Mouse (Mus musculus) midbrain, embryonic 15.5 days (tissue): Measurements from ENCODE around the gene Krtcap3. TPM values are rescaled to one million over a fixed set of nuclear protein-coding genes. Genes with fewer than 3 reads are reported as not detected.
"Not testable (repeated sequence)": the region's sequence is repeated elsewhere in the genome, so short reads cannot be mapped to it uniquely, and the experiment has no call there.

Experiments
- ATAC-seq: fragments of 200-750 bp; cut with Nextera tagmentation; replicated peaks from 2 replicates; pipeline ENCODE4 v1.8.0; 2017; ENCODE audit warnings: moderate TSS enrichment
- H3K27ac ChIP-seq: fragments of 300-500 bp; sonication (generic); 2 replicates; pipeline ENCODE4 v1.5.1; 2015; ENCODE audit warnings: mild to moderate bottlenecking, inconsistent platforms
- H3K27me3 ChIP-seq: fragments of 300-500 bp; sonication (generic); replicated peaks from 2 replicates; pipeline ENCODE4 v1.6.1; 2015; ENCODE audit warnings: inconsistent platforms
- H3K36me3 ChIP-seq: fragments of 300-500 bp; sonication (generic); replicated peaks from 2 replicates; pipeline ENCODE4 v1.6.1; 2015; ENCODE audit warnings: inconsistent platforms
- H3K4me1 ChIP-seq: fragments of 300-500 bp; sonication (generic); 2 replicates; pipeline ENCODE4 v1.6.1; 2015; ENCODE audit warnings: inconsistent platforms
- H3K4me2 ChIP-seq: fragments of 300-500 bp; sonication (generic); 2 replicates; pipeline ENCODE4 v1.6.1; 2015; ENCODE audit warnings: inconsistent platforms, mild to moderate bottlenecking, moderate library complexity
- H3K4me3 ChIP-seq: fragments of 300-500 bp; sonication (generic); 2 replicates; pipeline ENCODE4 v1.5.1; 2015; ENCODE audit warnings: mild to moderate bottlenecking, inconsistent platforms
- H3K9ac ChIP-seq: fragments of 300-500 bp; sonication (generic); 2 replicates; pipeline ENCODE4 v1.6.1; 2015; ENCODE audit warnings: mild to moderate bottlenecking, inconsistent platforms
- H3K9me3 ChIP-seq: fragments of 300-500 bp; sonication (generic); 2 replicates; pipeline ENCODE4 v1.6.1; 2016; ENCODE audit warnings: inconsistent platforms
- WGBS: fragments of 180-500 bp; shearing (Covaris S2); methylation state at CpG from one replicate; pipeline ENCODE4 v1.1.7; 2015; ENCODE audit warnings: mixed read lengths; 5-methylcytosine and 5-hydroxymethylcytosine counted together
- polyA plus RNA-seq: library from polyadenylated mRNA; unstranded; fragments of >200 nt; fragmentation: Nextera tagmentation; extraction: Ambion mirVana; gene quantifications from 2 replicates; pipeline ENCODE4 v1.2.1, GENCODE M21; 2015

Gene Krtcap3
- 2.5 and 3.2 TPM in 2 replicates for polyA plus RNA-seq

- H3K4me1 ChIP-seq = peaks cover 5% of the 10 kb centered on the region; the same call in 1 of the 2 replicates
- WGBS = 16% methylated on average over 47 of the region's 47 CpGs
- no peak within 1 kb of the TSS for H3K9ac ChIP-seq
- H3K27ac ChIP-seq = no peak within 1 kb of the TSS
- H3K4me3 ChIP-seq = no peak within 1 kb of the TSS
- H3K4me2 ChIP-seq = 0 out of 2 replicates have a peak within 1 kb of the TSS, but pooled peaks have one; percentile 10
- peak; percentile 57 for ATAC-seq
- H3K36me3 ChIP-seq = peaks cover 54% of the 10 kb centered on the region
- H3K27me3 ChIP-seq = no peaks in the 10 kb centered on the region
- H3K9me3 ChIP-seq = no peaks in the 10 kb centered on the region
These were observed at the start of gene Krtcap3 for GRCm38 (mm10) chr5:31251541-31252101. Gene Krtcap3 (plus strand): TSS chr5:31251691.

DNA sequence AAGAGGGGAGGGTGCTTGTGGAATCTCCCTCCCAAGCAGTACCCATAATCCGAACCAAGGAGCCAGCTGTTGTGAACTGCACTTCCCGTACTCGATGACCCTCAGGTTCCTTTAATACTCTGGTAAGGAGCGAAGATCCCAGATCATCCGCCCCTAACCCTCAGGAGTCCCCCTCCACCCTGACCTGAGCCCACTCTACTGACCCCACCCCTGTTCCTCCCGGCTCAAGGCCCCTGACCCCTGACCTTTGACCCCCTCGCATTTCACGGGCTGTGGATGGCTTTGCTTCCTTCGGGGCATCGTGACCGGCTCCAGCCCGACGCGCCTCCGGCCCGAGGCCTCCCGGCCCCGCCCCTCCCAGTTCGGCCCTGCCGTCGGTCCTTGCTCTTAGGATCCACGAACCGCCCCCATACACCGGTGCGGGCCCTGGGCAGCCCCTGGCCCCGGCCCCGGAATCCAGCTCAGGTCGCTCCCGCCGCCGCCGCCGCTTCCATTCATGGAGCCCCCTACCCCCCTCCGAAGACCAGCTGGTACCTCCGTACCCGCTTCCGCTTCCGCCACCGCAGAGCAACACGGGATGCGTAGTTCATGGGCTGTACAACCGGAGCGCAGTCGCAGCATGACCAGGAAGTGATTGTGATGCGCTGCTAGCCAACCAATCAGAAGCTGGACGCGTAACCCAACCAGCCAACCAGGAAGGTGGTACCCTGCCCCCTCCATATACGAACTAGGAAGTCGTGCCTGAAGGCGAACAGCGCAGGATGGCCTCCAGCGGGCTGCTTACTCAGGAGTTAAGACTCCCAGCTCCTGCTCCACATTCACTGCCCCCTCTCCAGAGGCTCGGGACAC, 49.5 kb upstream of the Krtcap3 start, which contains the start of gene Zfp513:
TSS of gene Zfp513 (minus strand) at position 562 of the 849 bp plus-strand sequence.
- peaks cover 4% of the 10 kb centered on the region for H3K9me3 ChIP-seq
- ATAC-seq = peak; percentile 97
- peaks cover 70% of the 10 kb centered on the region for H3K36me3 ChIP-seq
- no peaks in the 10 kb centered on the region for H3K27me3 ChIP-seq
- peak within 1 kb of the TSS; percentile 64 for H3K4me2 ChIP-seq
- peak within 1 kb of the TSS; percentile 85 for H3K27ac ChIP-seq
- peaks cover 27% of the 10 kb centered on the region for H3K4me1 ChIP-seq
- peak within 1 kb of the TSS; percentile 92 for H3K4me3 ChIP-seq
- peak within 1 kb of the TSS; percentile 92 for H3K9ac ChIP-seq
- WGBS = under 1% methylated on average over 53 of the region's 53 CpGs

DNA sequence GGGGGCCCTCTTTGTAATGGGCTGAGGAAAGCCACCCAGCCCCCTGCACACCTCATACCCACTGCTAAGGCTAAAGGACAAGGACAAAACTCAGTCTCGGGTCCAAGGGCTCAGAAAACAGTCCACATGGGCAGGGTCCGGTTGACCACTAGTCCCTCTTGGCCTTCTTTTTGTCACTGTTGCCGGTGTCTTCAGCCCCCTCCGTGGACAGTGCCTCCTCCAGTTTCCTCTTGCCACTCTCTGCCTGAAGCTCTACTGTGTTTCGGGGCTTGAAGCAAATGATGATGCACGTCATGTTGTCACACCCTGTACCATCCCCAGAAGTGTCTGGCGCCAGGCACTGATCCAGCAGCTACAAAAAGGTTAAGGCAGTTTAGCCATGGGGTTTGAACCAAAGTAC, 48.6 kb upstream of the Krtcap3 start:
- peak overlapping the region; percentile 64 for H3K4me2 ChIP-seq
- H3K4me3 ChIP-seq = peak overlapping the region; percentile 92
- H3K36me3 ChIP-seq = peaks cover 65% of the 10 kb centered on the region
- no peak overlapping the region for H3K9ac ChIP-seq
- H3K9me3 ChIP-seq = peaks cover 4% of the 10 kb centered on the region
- WGBS = 83% methylated on average over 7 of the region's 7 CpGs
- no peak for ATAC-seq
- H3K27ac ChIP-seq = peak overlapping the region; percentile 81
- H3K4me1 ChIP-seq = peaks cover 27% of the 10 kb centered on the region
- no peaks in the 10 kb centered on the region for H3K27me3 ChIP-seq

- no peak overlapping the region for H3K9ac ChIP-seq
- H3K4me3 ChIP-seq = no peak overlapping the region
- 92% methylated on average over 2 of the region's 2 CpGs for WGBS
- H3K9me3 ChIP-seq = peaks cover 4% of the 10 kb centered on the region
- peaks cover 56% of the 10 kb centered on the region for H3K36me3 ChIP-seq
- no peak for ATAC-seq
- H3K4me2 ChIP-seq = no peak overlapping the region
- H3K4me1 ChIP-seq = peaks cover 27% of the 10 kb centered on the region
- H3K27me3 ChIP-seq = no peaks in the 10 kb centered on the region
- H3K27ac ChIP-seq = no peak overlapping the region
These were observed 47.6 kb upstream of the Krtcap3 start for GRCm38 (mm10) chr5:31203866-31204265.

DNA sequence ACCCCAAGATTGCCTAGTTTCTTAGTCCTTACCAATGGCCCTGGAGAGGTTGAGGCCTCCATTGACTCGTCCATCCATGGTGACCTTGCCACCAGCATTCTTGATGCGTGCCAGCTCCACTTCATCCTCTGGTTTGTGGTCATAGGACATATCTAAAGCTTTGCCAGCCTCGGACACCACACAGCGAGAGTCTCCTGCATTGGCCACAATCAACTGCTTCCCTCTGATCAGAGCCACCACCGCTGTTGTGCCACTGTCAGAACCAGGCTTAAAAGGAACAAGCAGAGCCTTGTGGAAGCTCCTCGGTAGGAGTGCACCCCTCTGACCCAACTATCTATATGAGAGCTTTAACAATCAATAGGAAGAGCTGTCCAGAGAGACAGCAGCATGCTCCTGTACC, 47.1 kb upstream of the Krtcap3 start:
- Histone ChIP-seq H3K27ac (no peak overlapping the region), H3K9ac (no peak overlapping the region), H3K4me1 (peaks cover 27% of the 10 kb centered on the region), H3K36me3 (peaks cover 50% of the 10 kb centered on the region), H3K27me3 (no peaks in the 10 kb centered on the region), H3K4me2 (no peak overlapping the region), H3K4me3 (no peak overlapping the region), H3K9me3 (peaks cover 4% of the 10 kb centered on the region)
- 95% methylated on average over 6 of the region's 6 CpGs for WGBS
- ATAC-seq = no peak

DNA sequence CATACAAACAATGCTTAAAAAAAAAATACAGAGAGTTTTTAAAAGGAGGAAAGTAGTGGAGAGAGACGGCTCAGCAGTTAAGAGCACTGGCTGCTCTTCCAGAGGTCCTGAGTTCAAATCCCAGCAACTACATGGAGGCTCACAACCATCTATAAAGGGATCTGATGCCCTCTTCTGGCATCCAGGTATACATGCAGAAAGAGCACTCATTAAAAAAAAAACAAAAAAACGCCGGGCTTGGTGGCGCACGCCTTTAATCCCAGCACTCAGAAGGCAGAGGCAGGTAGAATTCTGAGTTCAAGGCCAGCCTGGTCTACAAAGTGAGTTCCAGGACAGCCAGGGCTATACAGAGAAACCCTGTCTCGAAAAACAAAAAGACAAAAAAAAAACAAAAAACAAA, 34.9 kb upstream of the Krtcap3 start:
- not testable (repeated sequence) for H3K4me3 ChIP-seq, H3K36me3 ChIP-seq, H3K4me2 ChIP-seq, ATAC-seq, H3K27me3 ChIP-seq, H3K27ac ChIP-seq, H3K9me3 ChIP-seq, H3K9ac ChIP-seq
- WGBS = 88% methylated on average over 6 of the region's 6 CpGs
- peaks cover 18% of the 10 kb centered on the region for H3K4me1 ChIP-seq

DNA sequence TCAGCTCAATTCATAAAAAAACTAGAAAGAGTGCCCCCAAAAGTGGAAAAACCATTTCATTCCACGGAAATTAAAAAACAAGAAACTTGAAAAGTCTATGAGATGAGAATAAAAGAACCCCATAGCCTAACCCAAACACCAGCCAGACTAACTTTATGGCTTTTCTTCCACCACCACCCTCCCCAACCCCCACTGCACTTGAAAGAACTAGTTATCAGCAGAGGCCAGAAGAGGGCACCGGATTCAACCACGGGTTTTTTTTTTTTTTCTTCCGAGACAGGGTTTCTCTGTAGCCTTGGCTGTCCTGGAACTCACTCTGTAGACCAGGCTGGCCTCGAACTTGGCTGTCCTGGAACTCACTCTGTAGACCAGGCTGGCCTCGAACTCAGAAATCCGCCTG, 33.2 kb upstream of the Krtcap3 start:
- 76% methylated on average over 7 of the region's 7 CpGs for WGBS
- ATAC-seq = no peak
- Histone ChIP-seq H3K4me2 (peak overlapping the region; percentile 64; the same call in 1 of the 2 replicates), H3K9ac (no peak overlapping the region), H3K9me3 (no peaks in the 10 kb centered on the region), H3K36me3 (no peaks in the 10 kb centered on the region), H3K27me3 (no peaks in the 10 kb centered on the region), H3K4me3 (no peak overlapping the region), H3K4me1 (peaks cover 25% of the 10 kb centered on the region), H3K27ac (no peak overlapping the region)

DNA sequence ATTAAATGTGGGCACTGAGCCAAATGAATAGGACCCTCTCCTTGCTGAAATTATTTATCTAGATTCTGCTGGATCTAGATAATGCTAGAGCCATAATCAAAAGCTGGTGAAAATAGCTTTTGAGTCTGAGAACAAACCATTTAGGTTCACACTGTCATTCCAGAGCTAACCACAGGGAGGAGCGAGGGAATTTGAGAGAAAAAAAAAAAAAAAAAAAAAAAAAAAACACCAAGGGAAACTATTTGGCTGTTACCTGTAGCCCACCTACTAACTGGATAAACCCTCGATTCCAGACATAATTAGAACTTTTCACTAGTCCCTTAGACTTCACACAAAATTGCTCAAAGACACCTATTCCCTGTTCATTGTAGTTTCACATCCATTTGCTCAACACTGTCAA, 32.4 kb upstream of the Krtcap3 start:
- no peak for ATAC-seq
- WGBS = 3% methylated on average over 2 of the region's 2 CpGs
- H3K9me3 ChIP-seq = no peaks in the 10 kb centered on the region
- no peaks in the 10 kb centered on the region for H3K36me3 ChIP-seq
- H3K4me1 ChIP-seq = peaks cover 25% of the 10 kb centered on the region
- H3K4me3 ChIP-seq = peak overlapping the region; percentile 92
- peak overlapping the region; percentile 15; the same call in 1 of the 2 replicates for H3K9ac ChIP-seq
- no peak overlapping the region for H3K27ac ChIP-seq
- H3K27me3 ChIP-seq = no peaks in the 10 kb centered on the region
- peak overlapping the region; percentile 64 for H3K4me2 ChIP-seq

DNA sequence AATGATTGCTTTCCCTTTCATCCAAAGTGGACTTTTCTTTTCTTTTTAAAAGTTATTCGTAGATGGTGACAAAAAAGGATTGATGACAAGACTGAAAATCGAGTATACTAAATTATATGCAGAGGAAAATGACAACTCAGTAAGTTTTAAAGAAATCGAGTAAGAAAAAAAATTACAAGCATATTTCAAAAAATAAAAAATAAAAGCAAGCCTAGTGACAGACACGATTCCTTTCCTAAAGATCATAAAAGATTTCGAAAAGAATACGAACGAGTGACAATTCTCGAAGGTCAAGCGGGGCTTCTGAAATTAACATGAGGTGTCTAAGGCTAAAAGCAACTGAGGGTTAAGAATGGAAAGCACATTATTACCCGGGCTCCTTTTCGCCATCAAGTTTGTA, 32.0 kb upstream of the Krtcap3 start:
- H3K27me3 ChIP-seq = no peaks in the 10 kb centered on the region
- H3K9me3 ChIP-seq = no peaks in the 10 kb centered on the region
- ATAC-seq = no peak
- H3K4me1 ChIP-seq = peaks cover 25% of the 10 kb centered on the region
- peak overlapping the region; percentile 92 for H3K4me3 ChIP-seq
- H3K36me3 ChIP-seq = no peaks in the 10 kb centered on the region
- peak overlapping the region; percentile 64 for H3K4me2 ChIP-seq
- WGBS = 2% methylated on average over 11 of the region's 11 CpGs
- H3K9ac ChIP-seq = peak overlapping the region; percentile 87
- peak overlapping the region; percentile 96 for H3K27ac ChIP-seq

GRCm38 (mm10) chr5:31219911-31220447, 31.5 kb upstream of the Krtcap3 start:
- peak overlapping the region; percentile 64 for H3K4me2 ChIP-seq
- H3K4me1 ChIP-seq = peaks cover 25% of the 10 kb centered on the region
- peak overlapping the region; percentile 92 for H3K4me3 ChIP-seq
- WGBS = under 1% methylated on average over 40 of the region's 40 CpGs
- H3K27ac ChIP-seq = peak overlapping the region; percentile 96
- no peaks in the 10 kb centered on the region for H3K9me3 ChIP-seq
- H3K9ac ChIP-seq = peak overlapping the region; percentile 87
- no peaks in the 10 kb centered on the region for H3K36me3 ChIP-seq
- peak; percentile 77 for ATAC-seq
- no peaks in the 10 kb centered on the region for H3K27me3 ChIP-seq

DNA sequence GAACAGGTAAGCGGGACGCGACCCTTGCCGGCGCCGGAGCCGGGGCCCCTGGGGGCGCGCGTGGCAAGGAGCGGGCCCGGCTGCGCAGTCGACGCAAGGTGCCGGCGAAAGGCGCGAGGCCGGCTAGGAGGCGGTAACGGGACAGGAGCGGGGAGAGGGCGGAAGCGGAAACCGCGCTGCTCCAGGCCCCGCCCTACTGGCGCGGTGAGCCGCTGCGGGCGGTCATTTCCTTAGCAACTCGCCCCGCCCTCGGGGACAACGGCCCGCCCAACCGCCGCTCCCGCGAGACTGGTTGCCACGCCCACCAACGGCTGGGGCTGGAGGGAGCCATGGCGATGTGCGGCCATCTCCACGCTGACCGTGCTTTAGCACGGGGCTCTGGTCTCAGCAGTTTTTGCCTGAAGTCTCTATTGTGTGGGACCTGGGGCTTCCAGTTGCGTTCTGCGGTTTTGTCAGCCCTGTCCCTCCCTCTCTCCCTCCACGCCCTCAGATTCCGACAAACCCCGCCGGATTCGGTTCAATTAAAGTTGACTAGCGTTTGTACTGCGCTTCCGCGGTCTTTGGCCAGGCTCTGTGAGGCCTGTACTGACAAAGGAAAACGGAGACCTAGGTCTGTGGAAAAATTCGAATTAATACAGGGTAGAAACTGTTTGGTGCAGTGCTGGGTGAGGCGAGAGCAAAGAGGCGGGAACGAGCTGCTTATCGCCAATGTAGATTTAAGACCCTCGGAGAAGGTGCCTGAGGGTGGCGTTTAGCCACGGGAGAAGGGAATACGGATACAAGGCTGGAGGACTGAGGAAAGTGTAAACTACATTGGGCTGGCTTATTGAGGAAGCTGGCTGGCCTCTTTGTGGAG, 30.8 kb upstream of the Krtcap3 start, which contains the start of gene Ppm1g:
TSS of gene Ppm1g (minus strand) at position 240 of the 856 bp plus-strand sequence.
- Histone ChIP-seq H3K36me3 (no peaks in the 10 kb centered on the region), H3K4me3 (peak within 1 kb of the TSS; percentile 92), H3K4me2 (peak within 1 kb of the TSS; percentile 64), H3K9me3 (no peaks in the 10 kb centered on the region), H3K9ac (peak within 1 kb of the TSS; percentile 87), H3K27me3 (no peaks in the 10 kb centered on the region), H3K27ac (peak within 1 kb of the TSS; percentile 96), H3K4me1 (peaks cover 25% of the 10 kb centered on the region)
- WGBS = under 1% methylated on average over 69 of the region's 70 CpGs
- ATAC-seq = peak; percentile 93
